Mouse (Mus musculus) retina, postnatal 1 day (tissue): ENCODE data around the gene Uhrf1.
A peak's percentile ranks its signal among the peaks of the same experiment; 100 is the strongest.
"Not testable (repeated sequence)": the region's sequence is repeated elsewhere in the genome, so short reads cannot be mapped to it uniquely, and the experiment has no call there.

ENCODE experiments used
- DNase-seq: peaks from one replicate; pipeline ENCODE4 v3.0.0-alpha.2; 2012

Uhrf1 gene

GRCm38 (mm10) chr17:56303160-56303846 lies at the start of gene Uhrf1:
TSS of gene Uhrf1 (plus strand) at chr17:56303321.
- DNase-seq: peak; percentile 95

GRCm38 (mm10) chr17:56254695-56255094 lies 48.4 kb upstream of the Uhrf1 start:
- DNase-seq: no peak

- no peak for DNase-seq
Observed at GRCm38 (mm10) chr17:56255429-56255828, 47.7 kb upstream of the Uhrf1 start.

- DNase-seq: peak; percentile 99
Observed at GRCm38 (mm10) chr17:56255863-56256238, 47.3 kb upstream of the Uhrf1 start.

- DNase-seq: peak; percentile 100
Observed at GRCm38 (mm10) chr17:56256239-56256881, 46.8 kb upstream of the Uhrf1 start, which contains the start of gene Fem1a. TSS of gene Fem1a (plus strand) at chr17:56256810.

- DNase-seq: no peak
Observed at GRCm38 (mm10) chr17:56257181-56257894, 45.8 kb upstream of the Uhrf1 start.

GRCm38 (mm10) chr17:56258269-56258668 lies 44.9 kb upstream of the Uhrf1 start:
- not testable (repeated sequence) for DNase-seq

- not testable (repeated sequence) for DNase-seq
Observed at GRCm38 (mm10) chr17:56258812-56259211, 44.3 kb upstream of the Uhrf1 start.

GRCm38 (mm10) chr17:56259301-56260037 lies 43.7 kb upstream of the Uhrf1 start:
- no peak for DNase-seq

GRCm38 (mm10) chr17:56261166-56261565 lies 42.0 kb upstream of the Uhrf1 start:
- no peak for DNase-seq

- no peak for DNase-seq
Observed at GRCm38 (mm10) chr17:56262645-56263094, 40.5 kb upstream of the Uhrf1 start.

- DNase-seq: peak; percentile 83
Observed at GRCm38 (mm10) chr17:56264020-56264419, 39.1 kb upstream of the Uhrf1 start.

GRCm38 (mm10) chr17:56265011-56265410 lies 38.1 kb upstream of the Uhrf1 start:
- no peak for DNase-seq

- no peak for DNase-seq
Observed at GRCm38 (mm10) chr17:56265869-56266268, 37.3 kb upstream of the Uhrf1 start.

GRCm38 (mm10) chr17:56266271-56266670 lies 36.9 kb upstream of the Uhrf1 start:
- no peak for DNase-seq

GRCm38 (mm10) chr17:56269153-56269630 lies 33.9 kb upstream of the Uhrf1 start:
- peak; percentile 92 for DNase-seq

- no peak for DNase-seq
Observed at GRCm38 (mm10) chr17:56269741-56270140, 33.4 kb upstream of the Uhrf1 start.

- DNase-seq: no peak
Observed at GRCm38 (mm10) chr17:56271609-56272253, 31.4 kb upstream of the Uhrf1 start.

GRCm38 (mm10) chr17:56272644-56273043 lies 30.5 kb upstream of the Uhrf1 start:
- no peak for DNase-seq

GRCm38 (mm10) chr17:56273482-56273881 lies 29.6 kb upstream of the Uhrf1 start:
- no peak for DNase-seq

- no peak for DNase-seq
Observed at GRCm38 (mm10) chr17:56273986-56274385, 29.1 kb upstream of the Uhrf1 start.

GRCm38 (mm10) chr17:56275842-56276480 lies 27.2 kb upstream of the Uhrf1 start:
- DNase-seq: no peak
